Mouse (Mus musculus) limb, embryonic 14.5 days (tissue): ENCODE measurements around the gene Ankrd36. TPM values are rescaled to one million over a fixed set of nuclear protein-coding genes. Genes with fewer than 3 reads are reported as not detected.
A peak's percentile ranks its signal among the peaks of the same experiment; 100 is the strongest.
"Not testable (repeated sequence)": the region's sequence is repeated elsewhere in the genome, so short reads cannot be mapped to it uniquely, and the experiment has no call there.

Experiments
- ATAC-seq: fragments of 200-750 bp; cut with Nextera tagmentation; 2 replicates; pipeline ENCODE4 v1.8.0; 2017; ENCODE audit warnings: low read depth, moderate number of reproducible peaks, moderate TSS enrichment; ENCODE audit not compliant: low FRiP score
- DNase-seq: peaks from one replicate; pipeline ENCODE4 v3.0.0-alpha.2; 2015; ENCODE audit warnings: low spot score
- H3K27ac ChIP-seq: fragments of 300-500 bp; sonication (generic); replicated peaks from 2 replicates; pipeline ENCODE4 v1.5.1; 2014; ENCODE audit warnings: low read depth, mild to moderate bottlenecking, low read length, moderate library complexity, mixed read lengths
- H3K27me3 ChIP-seq: fragments of 300-500 bp; sonication (generic); 2 replicates; pipeline ENCODE4 v1.6.1; 2014; ENCODE audit warnings: low read length, mixed read lengths; ENCODE audit not compliant: control insufficient read depth, insufficient read depth
- H3K36me3 ChIP-seq: fragments of 300-500 bp; sonication (generic); 2 replicates; pipeline ENCODE4 v1.6.1; 2014; ENCODE audit warnings: mild to moderate bottlenecking, low read length, moderate library complexity, mixed read lengths; ENCODE audit not compliant: control insufficient read depth, insufficient read depth
- H3K4me1 ChIP-seq: fragments of 300-500 bp; sonication (generic); 2 replicates; pipeline ENCODE4 v1.6.1; 2014; ENCODE audit warnings: antibody characterized with exemption, low read length, mixed read lengths; ENCODE audit not compliant: control insufficient read depth, insufficient read depth
- H3K4me2 ChIP-seq: fragments of 300-500 bp; sonication (generic); replicated peaks from 2 replicates; pipeline ENCODE4 v1.6.1; 2014; ENCODE audit warnings: low read depth, mild to moderate bottlenecking, low read length, moderate library complexity; ENCODE audit not compliant: severe bottlenecking
- H3K4me3 ChIP-seq: fragments of 300-500 bp; sonication (generic); replicated peaks from 2 replicates; pipeline ENCODE4 v1.5.1; 2014; ENCODE audit warnings: low read length
- H3K9ac ChIP-seq: fragments of 300-500 bp; sonication (generic); 2 replicates; pipeline ENCODE4 v1.6.1; 2014; ENCODE audit warnings: mild to moderate bottlenecking, low read depth, low read length, moderate library complexity; ENCODE audit not compliant: severe bottlenecking
- H3K9me3 ChIP-seq: fragments of 300-500 bp; sonication (generic); 2 replicates; pipeline ENCODE4 v1.6.1; 2016; ENCODE audit warnings: low read length; ENCODE audit not compliant: control insufficient read depth
- POLR2A ChIP-seq: fragments of 200-500 bp; IDR thresholded peaks from 2 replicates; pipeline ENCODE4 v1.8.0; 2012; ENCODE audit warnings: inconsistent platforms, mild to moderate bottlenecking, moderate library complexity, borderline replicate concordance; ENCODE audit not compliant: insufficient read depth, insufficient read length; ENCODE audit errors: extremely low read depth
- WGBS: fragments of 180-500 bp; shearing (Covaris S2); extraction: QIAGEN DNeasy Blood & Tissue Kit; methylation state at CpG from one replicate; pipeline ENCODE4 v1.1.7; 2014; 5-methylcytosine and 5-hydroxymethylcytosine counted together
- polyA plus RNA-seq, 2 experiments: library from polyadenylated mRNA; depleted of rRNA in 1 of 2; stranded (reverse) in 1 of 2; unstranded in 1 of 2; fragments of >200 nt; fragmentation: Nextera tagmentation in 1 of 2; extraction: Ambion mirVana in 1 of 2; gene quantifications; 2 replicates each; pipeline versions ENCODE4 v1.2.1 to v1.2.3; 2012 to 2014

Gene Ankrd36
- polyA plus RNA-seq, 2 experiments, result 0.03 TPM; not detected in 1

DNA sequence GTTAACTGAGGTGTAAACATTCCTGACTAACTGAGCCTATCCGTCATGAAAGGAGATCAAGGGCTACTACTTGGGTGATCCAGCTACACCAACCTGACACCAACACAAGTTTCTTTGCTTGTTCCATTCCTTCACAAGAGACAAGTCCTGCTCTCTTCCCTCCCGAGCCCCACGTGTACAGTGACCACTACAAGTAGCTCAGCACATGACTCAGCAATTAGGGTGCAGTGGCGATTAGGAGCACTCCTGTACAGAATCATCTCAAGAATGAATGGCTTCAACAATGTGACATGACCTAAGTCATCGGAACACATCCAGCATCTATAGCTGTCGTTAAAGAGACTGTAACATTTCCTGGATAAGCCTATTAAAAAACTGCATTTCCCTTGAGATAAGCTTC is 38.8 kb upstream of the Ankrd36 start:
- Histone ChIP-seq H3K27ac (no peak overlapping the region), H3K9ac (no peak overlapping the region), H3K36me3 (peaks cover 85% of the 10 kb centered on the region), H3K4me1 (no peaks in the 10 kb centered on the region), H3K4me2 (no peak overlapping the region), H3K9me3 (no peaks in the 10 kb centered on the region), H3K4me3 (no peak overlapping the region), H3K27me3 (no peaks in the 10 kb centered on the region)
- no peak for ATAC-seq
- no peak for DNase-seq
- TF ChIP-seq POLR2A, result no peak
- WGBS, result 77% methylated on average over 6 of the region's 6 CpGs

DNA sequence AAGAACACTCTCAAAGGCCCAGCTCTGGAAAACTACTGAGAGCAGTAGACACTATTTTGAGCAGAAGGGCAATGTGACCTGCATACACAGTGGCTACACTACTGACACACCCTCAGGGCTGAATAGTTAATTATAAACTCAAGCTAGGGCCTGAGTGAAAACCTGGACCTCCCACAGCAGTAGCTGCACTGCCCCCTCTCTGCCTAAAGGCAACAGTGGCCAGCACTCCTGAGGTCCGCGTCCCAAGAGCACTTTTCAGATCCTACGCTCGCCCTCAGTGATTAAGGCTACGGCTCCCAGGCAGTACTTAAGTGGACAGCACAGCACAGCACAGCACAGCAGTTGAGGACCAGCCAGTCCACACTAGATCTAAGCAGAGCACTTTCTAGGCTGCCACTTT is 36.4 kb upstream of the Ankrd36 start:
- Histone ChIP-seq H3K9me3 (no peaks in the 10 kb centered on the region), H3K4me2 (no peak overlapping the region), H3K9ac (no peak overlapping the region), H3K4me3 (no peak overlapping the region), H3K36me3 (peaks cover 73% of the 10 kb centered on the region), H3K27ac (no peak overlapping the region), H3K4me1 (no peaks in the 10 kb centered on the region), H3K27me3 (no peaks in the 10 kb centered on the region)
- WGBS, result 89% methylated on average over 5 of the region's 5 CpGs
- ATAC-seq, result no peak
- DNase-seq, result no peak
- TF ChIP-seq POLR2A, result no peak

- not testable (repeated sequence) for ATAC-seq, H3K9me3 ChIP-seq, H3K4me2 ChIP-seq, DNase-seq, H3K27me3 ChIP-seq, H3K27ac ChIP-seq, H3K9ac ChIP-seq, H3K4me3 ChIP-seq
- WGBS, result 90% methylated on average over 4 of the region's 4 CpGs
- peaks cover 10% of the 10 kb centered on the region for H3K4me1 ChIP-seq
- peaks cover 49% of the 10 kb centered on the region for H3K36me3 ChIP-seq
Observed at GRCm38 (mm10) chr11:5537454-5537853, 32.0 kb upstream of the Ankrd36 start.

GRCm38 (mm10) chr11:5540331-5540730 is 29.2 kb upstream of the Ankrd36 start:
- Histone ChIP-seq H3K4me1 (peaks cover 10% of the 10 kb centered on the region), H3K4me2 (peak overlapping the region; percentile 75), H3K9ac (no peak overlapping the region), H3K27me3 (no peaks in the 10 kb centered on the region), H3K4me3 (peak overlapping the region; percentile 92), H3K9me3 (no peaks in the 10 kb centered on the region), H3K36me3 (peaks cover 21% of the 10 kb centered on the region), H3K27ac (no peak overlapping the region)
- DNase-seq (no peak), ATAC-seq (no peak)
- WGBS, result 57% methylated on average over 4 of the region's 4 CpGs
- no peak for TF ChIP-seq POLR2A

- no peak for TF ChIP-seq POLR2A
- Histone ChIP-seq H3K9ac (peak overlapping the region; percentile 89), H3K4me1 (peaks cover 10% of the 10 kb centered on the region), H3K27ac (peak overlapping the region; percentile 71), H3K27me3 (no peaks in the 10 kb centered on the region), H3K4me3 (peak overlapping the region; percentile 92), H3K9me3 (no peaks in the 10 kb centered on the region), H3K36me3 (peaks cover 21% of the 10 kb centered on the region), H3K4me2 (peak overlapping the region; percentile 75)
- DNase-seq, result no peak
- under 1% methylated on average over 28 of the region's 28 CpGs for WGBS
- no peak for ATAC-seq
Observed at GRCm38 (mm10) chr11:5541230-5541798, 28.2 kb upstream of the Ankrd36 start.
